Mouse (Mus musculus): ENCODE data around the gene Crybg2.

DNA sequence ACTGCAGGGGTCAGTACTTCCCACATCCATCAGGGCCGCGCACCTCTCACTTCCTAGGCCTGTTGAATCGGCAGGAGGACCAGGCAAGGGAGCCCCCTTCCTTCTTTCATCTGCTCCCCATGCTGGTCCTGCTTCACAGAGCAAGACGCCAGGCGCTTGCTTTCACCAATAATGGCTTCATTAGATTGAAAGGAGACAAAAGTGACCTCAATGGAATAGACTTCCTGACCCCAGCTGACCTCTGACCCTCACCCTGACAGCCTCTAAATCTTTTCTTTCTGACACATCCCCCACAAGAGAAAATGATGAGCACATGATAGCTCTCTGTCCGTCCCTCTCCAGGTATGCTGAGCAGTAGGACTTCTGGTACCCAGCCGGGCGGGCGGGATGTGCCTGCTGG, 34.8 kb upstream of the Crybg2 start:
- TF ChIP-seq GATA1 (IDR thresholded peaks at IDR 0.05; ENCODE audit: low read length) (no peak), TAL1 (IDR thresholded peaks at IDR 0.05; ENCODE audit: low read length) (no peak)
